Mouse (Mus musculus) hindbrain, embryonic 10.5 days (tissue): Measurements from ENCODE around the gene Camk2n2. TPM values are rescaled to one million over a fixed set of nuclear protein-coding genes. Genes with fewer than 3 reads are reported as not detected.

Experiments
- DNase-seq: peaks from one replicate; pipeline ENCODE4 v3.0.0-alpha.2; 2017; ENCODE audit warnings: low spot score
- H3K27ac ChIP-seq: fragments of 300-500 bp; sonication (generic); 2 replicates; pipeline ENCODE4 v1.5.1; 2016; ENCODE audit warnings: mild to moderate bottlenecking, moderate library complexity
- H3K27me3 ChIP-seq: fragments of 300-500 bp; sonication (generic); 2 replicates; pipeline ENCODE4 v1.6.1; 2016; ENCODE audit warnings: mild to moderate bottlenecking; ENCODE audit not compliant: poor library complexity, insufficient read depth, severe bottlenecking
- H3K36me3 ChIP-seq: fragments of 300-500 bp; sonication (generic); 2 replicates; pipeline ENCODE4 v1.6.1; 2016; ENCODE audit warnings: mild to moderate bottlenecking, moderate library complexity
- H3K4me1 ChIP-seq: fragments of 300-500 bp; sonication (generic); replicated peaks from 2 replicates; pipeline ENCODE4 v1.6.1; 2016; ENCODE audit warnings: mild to moderate bottlenecking
- H3K4me3 ChIP-seq: fragments of 300-500 bp; sonication (generic); 2 replicates; pipeline ENCODE4 v1.5.1; 2016; ENCODE audit warnings: mild to moderate bottlenecking, moderate library complexity
- H3K9me3 ChIP-seq: fragments of 300-500 bp; sonication (generic); 2 replicates; pipeline ENCODE4 v1.6.1; 2016; ENCODE audit warnings: mild to moderate bottlenecking, moderate library complexity
- WGBS: fragments of 180-500 bp; shearing (Covaris S2); methylation state at CpG from one replicate; pipeline ENCODE4 v1.1.7; 2016; 5-methylcytosine and 5-hydroxymethylcytosine counted together
- polyA plus RNA-seq: library from polyadenylated mRNA; unstranded; fragments of >200 nt; fragmentation: Nextera tagmentation; extraction: Ambion mirVana; gene quantifications from 2 replicates; pipeline ENCODE4 v1.2.1, GENCODE M21; 2016

The Camk2n2 gene
- polyA plus RNA-seq, 1 experiment from 2014 or later: 4.2 TPM

DNA sequence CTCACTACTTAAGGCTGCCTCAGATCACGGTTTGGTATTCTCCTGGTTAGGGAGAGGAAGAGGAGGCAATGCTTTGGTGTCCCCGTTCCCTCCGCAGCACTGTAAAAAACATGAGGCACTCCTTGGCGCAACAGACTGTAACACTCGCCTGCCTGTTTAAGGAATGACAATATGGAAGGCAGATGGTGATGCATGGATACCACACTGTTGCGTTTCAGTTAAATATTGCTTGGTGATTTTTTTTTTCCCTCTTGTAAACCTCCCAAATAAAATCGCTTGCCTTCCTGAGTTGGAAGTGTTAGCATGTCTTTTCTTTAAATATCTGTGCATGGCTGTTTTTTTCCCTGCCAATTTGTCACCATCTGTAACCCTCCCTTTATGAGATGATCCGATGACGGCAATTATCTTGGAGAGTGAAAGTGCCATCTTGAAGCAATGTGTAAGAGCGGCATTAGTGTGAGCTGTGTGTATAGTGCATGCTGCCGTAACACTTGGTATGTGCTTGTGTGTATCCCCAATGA lies 7.8 kb upstream of the Camk2n2 start:
- no peak overlapping the region for H3K27ac ChIP-seq
- peaks cover 29% of the 10 kb centered on the region for H3K27me3 ChIP-seq
- H3K36me3 ChIP-seq: no peaks in the 10 kb centered on the region
- no peaks in the 10 kb centered on the region for H3K9me3 ChIP-seq
- no peak overlapping the region for H3K4me3 ChIP-seq
- 62% methylated on average over 11 of the region's 11 CpGs for WGBS
- H3K4me1 ChIP-seq: peaks cover 17% of the 10 kb centered on the region
- no peak for DNase-seq

DNA sequence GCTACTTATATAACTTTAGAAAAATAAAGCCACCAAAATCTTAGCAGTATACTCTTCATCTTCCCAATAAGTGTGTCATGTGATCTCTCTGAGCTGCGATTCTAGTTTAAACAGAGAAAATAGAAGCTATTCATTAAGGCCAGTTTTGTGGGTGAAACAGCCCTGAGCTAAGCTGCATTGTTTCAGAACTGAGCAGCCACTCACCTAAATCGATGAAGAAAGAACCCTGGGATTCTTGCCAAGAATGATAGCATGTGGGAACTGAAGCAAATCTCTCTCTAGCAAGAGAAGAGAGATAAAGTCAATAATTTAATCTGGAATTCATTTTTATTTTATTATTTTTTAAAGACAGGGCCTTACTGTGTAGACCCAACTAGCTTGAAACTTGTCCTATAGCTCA lies 2.1 kb upstream of the Camk2n2 start:
- H3K4me1 ChIP-seq: peaks cover 40% of the 10 kb centered on the region
- H3K36me3 ChIP-seq: peaks cover 8% of the 10 kb centered on the region
- 69% methylated on average over 2 of the region's 2 CpGs for WGBS
- no peak overlapping the region for H3K4me3 ChIP-seq
- peaks cover 25% of the 10 kb centered on the region for H3K27me3 ChIP-seq
- H3K27ac ChIP-seq: no peak overlapping the region
- no peaks in the 10 kb centered on the region for H3K9me3 ChIP-seq
- DNase-seq: no peak

DNA sequence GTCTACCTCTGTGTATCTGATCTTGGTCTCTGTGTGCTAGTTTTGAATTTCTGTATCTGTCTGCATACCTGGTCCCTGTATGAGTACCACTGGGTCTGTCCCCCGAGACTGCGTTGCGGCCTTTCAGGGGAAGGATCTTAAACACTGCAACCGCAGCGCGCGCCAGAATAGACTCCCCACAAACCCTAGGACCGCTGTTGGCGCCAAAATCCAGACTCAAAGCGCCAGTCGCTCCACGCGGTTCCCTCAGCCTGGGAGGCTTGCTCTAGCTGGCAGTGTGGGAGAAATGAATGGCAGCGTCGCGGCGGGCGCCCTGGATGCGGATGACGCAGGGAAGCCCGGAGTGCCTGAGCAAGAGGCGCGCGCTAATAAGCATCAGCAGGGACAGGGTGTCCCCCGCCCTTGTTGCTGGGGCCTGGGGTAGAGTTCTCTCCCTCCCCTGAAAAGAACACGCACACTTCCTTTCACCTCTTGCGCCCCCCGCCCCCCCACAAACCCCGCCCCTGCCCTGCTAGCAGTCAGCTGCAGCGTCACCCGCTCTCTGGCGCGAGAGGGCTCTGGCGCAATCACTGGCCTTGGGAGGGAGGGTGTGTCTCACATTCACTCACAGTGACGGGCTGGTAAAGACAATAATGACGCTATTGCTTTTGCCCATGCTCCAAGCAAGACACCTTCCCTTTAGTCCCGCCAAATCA lies 1.1 kb upstream of the Camk2n2 start:
- WGBS: under 1% methylated on average over 37 of the region's 37 CpGs
- peaks cover 16% of the 10 kb centered on the region for H3K36me3 ChIP-seq
- no peaks in the 10 kb centered on the region for H3K9me3 ChIP-seq
- H3K4me3 ChIP-seq: peak overlapping the region; percentile 80
- peaks cover 40% of the 10 kb centered on the region for H3K4me1 ChIP-seq
- peak; percentile 80 for DNase-seq
- H3K27me3 ChIP-seq: peaks cover 26% of the 10 kb centered on the region
- H3K27ac ChIP-seq: peak overlapping the region; percentile 95

DNA sequence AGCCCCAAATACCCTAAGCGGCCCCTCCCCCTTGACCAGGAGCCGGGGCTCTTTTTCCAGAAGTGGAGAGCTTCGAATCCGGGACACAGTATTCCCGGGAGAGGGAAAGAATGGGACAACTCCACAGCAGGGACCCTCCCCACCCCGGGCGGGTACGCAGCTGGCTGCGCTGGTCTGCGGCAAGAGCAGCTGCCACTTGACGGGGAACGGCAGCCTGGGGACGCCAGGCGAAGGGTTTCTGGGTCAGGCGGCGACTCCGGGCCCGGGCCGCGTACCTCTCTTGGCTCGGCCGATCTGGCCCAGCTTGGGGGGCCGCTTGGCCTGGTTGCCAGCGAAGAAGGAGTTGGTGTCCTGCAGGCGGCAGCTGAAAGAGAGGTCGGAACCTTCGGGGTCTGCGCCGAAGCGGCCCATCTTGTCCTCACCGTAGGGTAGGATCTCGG lies 316 bp downstream of the Camk2n2 start:
- Histone ChIP-seq H3K27ac (peak overlapping the region; percentile 95), H3K27me3 (peaks cover 26% of the 10 kb centered on the region), H3K4me1 (peaks cover 40% of the 10 kb centered on the region), H3K4me3 (peak overlapping the region; percentile 80), H3K9me3 (no peaks in the 10 kb centered on the region), H3K36me3 (peaks cover 16% of the 10 kb centered on the region)
- no peak for DNase-seq
- whole genome bisulfite sequencing: under 1% methylated on average over 32 of the region's 32 CpGs

DNA sequence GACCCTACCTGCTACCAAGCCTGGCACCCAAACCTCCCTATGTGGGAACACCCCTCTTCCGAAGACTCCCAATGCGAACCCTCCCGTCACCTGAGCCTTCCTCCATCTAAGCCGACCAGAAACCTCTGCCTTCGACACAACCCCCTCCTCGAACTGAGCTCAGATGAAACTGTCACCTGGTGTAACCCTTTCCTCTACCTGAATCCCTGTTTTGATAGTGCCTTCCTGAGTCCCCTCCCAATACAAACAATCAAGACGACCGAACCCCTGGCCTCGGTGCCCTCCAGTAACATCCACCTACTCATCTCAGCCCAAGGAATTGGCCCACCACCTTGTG lies 720 bp downstream of the Camk2n2 start:
- Histone ChIP-seq H3K4me3 (peak overlapping the region; percentile 80), H3K27me3 (peaks cover 26% of the 10 kb centered on the region), H3K36me3 (peaks cover 16% of the 10 kb centered on the region), H3K9me3 (no peaks in the 10 kb centered on the region), H3K4me1 (peaks cover 40% of the 10 kb centered on the region), H3K27ac (peak overlapping the region; percentile 95)
- no peak for DNase-seq
- WGBS: 1% methylated on average over 9 of the region's 9 CpGs

DNA sequence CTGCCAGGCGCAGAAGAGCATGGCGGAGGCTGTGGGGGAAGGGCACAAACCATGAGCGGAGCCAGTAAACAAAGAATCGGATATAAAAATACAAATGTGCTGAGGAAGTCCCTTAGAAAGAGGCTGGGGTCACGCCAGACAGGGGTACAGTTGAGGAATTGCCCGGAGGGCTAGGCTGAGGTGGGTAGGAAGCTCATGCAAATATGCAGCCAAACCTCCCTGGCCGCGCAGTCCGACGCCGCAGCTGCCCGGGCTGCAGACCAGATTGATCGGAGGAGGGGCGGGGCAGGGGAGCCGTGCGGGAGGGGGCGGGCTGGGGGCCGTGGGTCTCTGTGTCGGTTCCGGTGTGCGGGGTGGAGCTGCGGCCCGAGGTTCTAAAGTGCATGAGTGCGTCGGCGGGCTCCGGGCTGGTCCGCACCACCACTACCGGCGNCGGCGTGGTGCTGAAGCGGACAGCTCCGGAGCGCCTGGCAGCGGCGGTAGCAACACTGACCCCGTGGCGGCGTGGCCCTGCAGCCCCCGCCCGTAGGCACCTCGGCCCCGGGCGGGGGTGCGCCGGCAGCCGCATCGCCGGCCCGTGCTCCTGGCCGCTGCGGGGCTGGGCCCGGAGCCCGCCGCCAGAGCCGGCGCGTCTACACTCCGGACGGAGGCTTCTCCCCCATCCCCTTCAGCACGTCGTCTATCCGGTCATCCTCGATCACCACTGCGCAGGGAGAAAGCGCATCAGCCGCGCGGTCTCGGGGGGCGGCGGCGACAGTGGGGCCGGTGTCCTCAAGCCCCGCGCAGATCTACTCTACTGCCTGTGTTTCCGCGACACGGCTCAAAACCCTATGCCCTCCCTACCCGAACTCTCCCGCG lies 1.3 kb downstream of the Camk2n2 start:
- 1% methylated on average over 69 of the region's 83 CpGs for WGBS
- peaks cover 26% of the 10 kb centered on the region for H3K27me3 ChIP-seq
- peaks cover 16% of the 10 kb centered on the region for H3K36me3 ChIP-seq
- H3K4me1 ChIP-seq: peaks cover 40% of the 10 kb centered on the region
- H3K9me3 ChIP-seq: no peaks in the 10 kb centered on the region
- peak overlapping the region; percentile 80 for H3K4me3 ChIP-seq
- H3K27ac ChIP-seq: peak overlapping the region; percentile 95
- peak; percentile 64 for DNase-seq

DNA sequence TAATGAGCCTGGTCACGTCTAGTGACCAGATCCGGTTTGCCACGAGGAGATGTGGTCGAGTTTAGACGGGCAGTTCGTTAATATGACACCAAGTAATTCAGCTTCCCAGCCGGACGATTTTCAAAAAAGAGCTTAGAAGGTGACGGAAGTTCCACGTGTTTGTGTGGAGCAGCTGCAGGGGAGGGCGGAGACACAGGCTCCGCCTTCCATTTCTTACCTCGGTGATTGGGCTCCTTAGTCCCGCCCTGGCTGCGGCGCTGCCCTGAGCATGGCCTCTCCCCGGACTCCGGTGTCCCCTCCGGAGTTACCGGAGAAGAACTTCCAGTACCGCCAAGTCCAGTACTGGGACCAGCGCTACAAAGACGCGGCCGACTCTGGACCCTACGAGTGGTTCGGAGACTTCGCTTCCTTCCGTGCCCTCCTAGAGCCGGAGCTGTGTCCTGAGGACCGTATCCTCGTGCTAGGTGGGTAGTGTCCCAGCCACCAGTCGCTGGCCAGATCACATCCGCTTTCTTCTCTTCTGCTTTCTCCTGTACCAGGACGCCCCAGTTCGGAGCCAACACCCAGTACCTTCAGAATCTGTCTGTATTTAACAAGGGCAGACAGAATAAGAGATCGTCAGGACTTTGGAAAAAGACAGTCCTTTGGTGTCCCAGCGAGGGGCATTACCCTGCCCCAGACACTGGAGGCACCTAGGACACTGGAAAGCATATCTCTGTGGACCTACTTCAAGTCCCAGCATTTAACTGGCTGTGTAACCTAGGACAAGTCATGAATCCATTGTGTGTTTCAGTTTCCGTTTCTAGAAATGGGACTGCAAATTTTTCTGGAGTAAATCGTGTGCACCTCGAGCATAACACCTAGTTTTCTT lies 9.5 kb downstream of the Camk2n2 start, which contains the start of the genes Eef1akmt4, Gm49333 and Alg3:
Gene Eef1akmt4, plus strand, starts transcription at position 237 of the 871 bp plus-strand sequence.
Gene Gm49333, plus strand, starts transcription at position 254 of the 871 bp plus-strand sequence.
Gene Alg3, minus strand, starts transcription at position 379 of the 871 bp plus-strand sequence.
- peak within 1 kb of the TSS; percentile 88 for H3K4me3 ChIP-seq
- whole genome bisulfite sequencing: 2% methylated on average over 41 of the region's 41 CpGs
- peak within 1 kb of the TSS; percentile 95 for H3K27ac ChIP-seq

DNA sequence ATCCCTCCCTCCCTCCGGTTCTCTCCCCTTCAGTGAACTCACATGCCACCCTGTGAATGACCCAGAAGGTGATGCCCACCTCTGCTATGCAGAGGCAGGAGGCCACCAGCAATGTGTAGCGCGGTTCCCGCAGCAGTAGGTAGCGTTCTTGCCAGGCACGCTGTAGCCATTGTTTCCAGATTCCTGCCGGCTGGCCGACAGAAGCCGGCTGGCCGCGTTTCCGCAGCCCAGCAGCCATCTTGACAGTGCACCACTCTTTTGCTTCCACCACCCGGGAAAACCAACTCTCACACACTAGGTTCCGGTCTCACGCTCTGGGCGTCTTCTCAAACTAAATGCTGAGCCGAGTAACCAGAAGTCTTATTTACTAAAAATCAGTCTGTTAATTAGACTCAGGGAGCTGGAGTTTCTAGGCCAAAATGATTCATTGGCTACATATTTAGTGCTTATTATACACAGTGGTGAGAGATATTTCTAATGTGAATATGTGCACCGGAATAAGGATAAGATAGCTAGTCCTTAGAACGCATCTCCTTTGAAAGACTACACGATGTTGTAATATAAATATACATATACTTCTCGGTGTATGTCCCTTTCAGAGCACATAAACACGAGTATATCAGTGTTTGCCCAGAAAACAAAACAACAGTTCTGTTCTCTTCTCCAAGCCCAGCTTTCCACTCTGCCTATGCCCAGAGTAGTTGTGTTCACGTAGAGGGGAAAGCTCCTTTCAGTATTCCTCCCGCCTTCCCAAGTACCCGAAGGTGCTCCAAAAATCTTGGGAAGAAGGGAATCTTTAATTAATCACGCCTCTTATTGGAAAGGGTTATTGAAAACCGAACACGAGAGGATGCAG lies 10.4 kb downstream of the Camk2n2 start:
- DNase-seq: peak; percentile 85
- H3K9me3 ChIP-seq: no peaks in the 10 kb centered on the region
- H3K27ac ChIP-seq: peak overlapping the region; percentile 95
- peaks cover 46% of the 10 kb centered on the region for H3K36me3 ChIP-seq
- peak overlapping the region; percentile 88 for H3K4me3 ChIP-seq
- H3K4me1 ChIP-seq: peaks cover 27% of the 10 kb centered on the region
- WGBS: under 1% methylated on average over 28 of the region's 28 CpGs
- no peaks in the 10 kb centered on the region for H3K27me3 ChIP-seq

More for the DNA sequence above, 9.5 kb downstream of the Camk2n2 start, which contains the start of the genes Eef1akmt4, Gm49333 and Alg3:
- peak; percentile 91 for DNase-seq
- peaks cover 37% of the 10 kb centered on the region for H3K36me3 ChIP-seq
- H3K4me1 ChIP-seq: peaks cover 27% of the 10 kb centered on the region
- H3K9me3 ChIP-seq: no peaks in the 10 kb centered on the region
- H3K27me3 ChIP-seq: no peaks in the 10 kb centered on the region

DNA sequence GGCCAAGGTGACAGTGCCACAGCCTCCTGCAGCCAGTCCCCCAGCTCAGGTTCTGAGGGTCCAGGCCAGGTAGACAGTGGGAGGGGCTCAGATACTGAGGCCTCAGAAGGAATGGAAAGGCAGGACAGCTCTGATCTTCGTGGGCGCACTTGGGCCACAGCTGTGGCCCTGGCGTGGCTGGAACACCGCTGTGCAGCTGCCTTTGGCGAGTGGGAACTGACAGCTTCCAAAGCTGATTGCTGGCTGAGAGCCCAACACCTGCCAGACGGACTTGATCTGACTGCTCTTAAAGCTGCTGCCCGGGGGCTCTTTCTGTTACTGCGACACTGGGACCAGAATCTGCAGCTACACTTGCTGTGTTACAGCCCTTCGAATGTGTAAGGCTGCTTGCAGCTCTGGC lies 16.4 kb downstream of the Camk2n2 start:
- Histone ChIP-seq H3K27me3 (no peaks in the 10 kb centered on the region), H3K36me3 (peaks cover 59% of the 10 kb centered on the region), H3K4me1 (peaks cover 13% of the 10 kb centered on the region), H3K4me3 (no peak overlapping the region), H3K9me3 (no peaks in the 10 kb centered on the region), H3K27ac (no peak overlapping the region)
- DNase-seq: no peak
- 86% methylated on average over 9 of the region's 9 CpGs for WGBS

DNA sequence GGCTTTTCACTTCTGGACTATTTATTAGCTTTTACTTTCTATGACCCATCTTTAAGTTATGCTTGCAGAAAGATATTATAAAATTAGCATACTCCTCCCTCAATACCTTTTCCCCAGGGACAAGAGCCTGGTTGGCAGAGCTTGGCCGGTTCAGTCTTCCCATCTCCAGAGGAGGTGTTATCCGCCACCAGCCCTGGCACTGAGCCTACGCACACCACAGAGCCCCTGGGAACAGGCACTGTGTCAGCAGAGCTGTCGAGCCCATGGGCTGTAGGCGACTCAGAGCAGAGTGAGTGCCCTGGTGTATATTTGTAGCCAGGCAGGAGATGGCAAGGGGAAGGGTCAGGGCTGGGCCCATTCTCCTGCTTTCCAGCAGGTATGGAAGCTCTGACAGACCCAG lies 20.6 kb downstream of the Camk2n2 start:
- no peaks in the 10 kb centered on the region for H3K4me1 ChIP-seq
- H3K36me3 ChIP-seq: peaks cover 22% of the 10 kb centered on the region
- no peak for DNase-seq
- H3K9me3 ChIP-seq: no peaks in the 10 kb centered on the region
- H3K27me3 ChIP-seq: peaks cover 5% of the 10 kb centered on the region; the same call in 1 of the 2 replicates
- no peak overlapping the region for H3K27ac ChIP-seq
- WGBS: 87% methylated on average over 5 of the region's 5 CpGs
- H3K4me3 ChIP-seq: no peak overlapping the region

DNA sequence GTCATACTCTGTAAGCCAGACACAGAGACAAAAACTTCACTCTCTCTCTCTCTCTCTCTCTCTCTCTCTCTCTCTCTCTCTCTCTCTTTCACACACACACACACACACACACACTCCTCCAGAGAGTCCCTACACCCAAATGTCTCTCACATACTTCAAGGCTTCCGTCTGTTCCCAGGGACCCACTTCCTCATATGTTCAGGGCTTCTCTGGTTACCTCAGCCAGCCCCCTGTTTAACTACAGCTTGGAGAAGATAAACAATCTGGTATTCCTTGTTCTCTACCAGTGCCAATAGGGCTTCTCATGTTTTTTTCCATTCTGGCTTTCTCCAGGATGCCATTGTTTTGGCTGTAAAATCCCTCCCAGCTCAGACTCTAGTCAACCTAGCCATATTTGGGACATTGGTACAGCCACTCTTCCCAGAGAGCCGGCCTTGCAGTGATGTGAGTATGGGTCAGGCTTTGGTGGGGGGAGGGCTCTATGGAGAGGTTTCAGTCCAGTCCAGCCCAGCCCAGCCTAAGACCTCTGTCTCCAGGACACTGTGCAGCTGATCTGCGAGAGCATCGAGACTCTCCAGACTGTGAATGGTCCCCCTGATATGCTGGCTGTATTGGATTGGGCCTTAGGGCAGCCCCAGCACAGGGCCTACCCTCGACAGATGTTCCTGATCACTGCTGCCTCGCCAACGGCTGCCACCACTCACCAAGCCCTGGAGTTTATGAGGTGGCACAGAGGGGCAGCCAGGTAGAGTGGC lies 24.2 kb downstream of the Camk2n2 start:
- no peaks in the 10 kb centered on the region for H3K4me1 ChIP-seq
- DNase-seq: no peak
- WGBS: 76% methylated on average over 7 of the region's 7 CpGs
- H3K4me3 ChIP-seq: no peak overlapping the region
- H3K27me3 ChIP-seq: peaks cover 35% of the 10 kb centered on the region
- H3K36me3 ChIP-seq: no peaks in the 10 kb centered on the region
- no peak overlapping the region for H3K27ac ChIP-seq
- no peaks in the 10 kb centered on the region for H3K9me3 ChIP-seq
